Mouse (Mus musculus) frontal cortex, adult (tissue): ENCODE measurements around the gene Unc93a2.
A peak's percentile ranks its signal among the peaks of the same experiment; 100 is the strongest.
"Not testable (repeated sequence)": the region's sequence is repeated elsewhere in the genome, so short reads cannot be mapped to it uniquely, and the experiment has no call there.

Experiments
- ATAC-seq: cut with Nextera tagmentation; 2 replicates; pipeline ENCODE4 v1.9.2; 2017; ENCODE audit warnings: mild to moderate bottlenecking, moderate library complexity, mixed read lengths; ENCODE audit not compliant: low TSS enrichment

Gene Unc93a2

GRCm38 (mm10) chr17:7385364-7385763, at the start of gene Unc93a2:
TSS of gene Unc93a2 (minus strand) at chr17:7385464.
- not testable (repeated sequence) for ATAC-seq

DNA sequence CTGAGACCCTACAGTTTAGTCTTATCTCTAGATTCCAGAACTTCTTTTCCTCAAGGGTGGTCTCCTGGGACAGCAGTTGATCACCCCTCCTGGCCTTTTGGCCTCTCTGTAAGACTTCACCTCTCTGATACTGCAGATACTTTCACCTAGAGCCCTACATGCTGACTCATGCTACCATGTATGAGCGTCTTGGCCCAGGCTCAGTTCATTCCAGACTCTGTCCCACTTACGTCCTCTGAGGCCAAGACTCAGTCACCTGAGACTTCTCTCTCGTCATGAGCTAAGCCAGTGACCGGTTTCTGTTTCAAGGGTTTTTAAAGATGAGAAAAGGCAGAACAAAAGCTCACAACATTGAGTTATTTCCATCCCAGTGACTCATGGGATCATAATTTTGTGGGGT, 48.9 kb upstream of the Unc93a2 start:
- ATAC-seq = not testable (repeated sequence)

DNA sequence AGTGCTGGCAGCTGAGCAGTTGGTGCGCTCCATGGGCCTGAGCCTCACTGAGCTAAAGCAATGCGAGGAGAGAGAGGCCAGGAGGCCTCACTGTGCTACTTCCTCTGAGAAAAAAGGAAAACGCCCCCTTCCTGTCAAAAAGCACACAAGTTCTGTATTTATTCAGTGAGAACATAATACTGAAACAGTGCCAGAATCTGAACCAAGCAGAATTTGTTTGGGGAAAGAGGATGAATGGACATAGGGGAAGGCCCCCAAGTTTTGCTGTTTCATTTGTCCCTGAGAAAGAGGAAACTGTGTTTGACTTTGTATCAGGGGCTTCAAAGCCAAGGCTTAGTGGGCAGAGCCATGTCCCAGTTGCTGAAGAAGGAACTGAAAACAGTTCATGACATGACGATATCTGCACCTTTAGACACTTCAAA, 45.0 kb upstream of the Unc93a2 start:
- ATAC-seq = not testable (repeated sequence)

DNA sequence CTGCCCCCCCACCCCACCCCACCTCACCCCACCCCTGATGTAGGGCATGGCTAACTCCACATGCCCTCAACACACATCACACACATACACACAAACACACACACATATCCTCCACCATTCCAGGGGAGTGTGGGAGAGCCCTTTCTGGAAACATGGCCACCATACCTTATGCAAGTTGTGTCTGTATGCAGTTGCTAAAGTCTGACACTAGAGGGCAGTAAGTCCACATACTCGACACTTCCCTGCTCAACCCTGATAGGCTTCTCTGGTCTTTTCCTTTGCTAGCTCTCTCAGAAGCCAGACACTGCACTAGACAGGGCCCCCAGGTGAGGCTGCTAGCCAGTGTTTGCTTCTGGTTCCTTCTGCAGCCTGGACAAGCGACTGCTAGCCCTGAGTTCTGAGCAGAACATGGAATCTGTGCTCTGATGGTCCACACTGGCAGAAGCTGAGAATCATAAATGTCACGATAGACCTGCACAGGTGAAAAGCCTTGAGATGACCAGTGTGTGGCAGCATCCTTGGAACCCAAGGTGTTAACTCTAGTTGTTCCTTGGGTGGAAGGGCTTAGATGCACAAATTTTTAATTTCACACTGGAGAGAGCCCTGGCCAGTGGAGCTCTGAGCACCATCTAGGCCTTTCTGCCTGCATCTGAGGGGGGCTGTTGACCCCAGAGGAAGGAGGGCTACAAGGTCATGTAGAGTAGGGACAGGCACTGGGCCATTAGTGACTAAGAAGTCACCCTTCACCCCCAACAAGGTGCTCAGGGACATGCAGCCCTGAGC, 35.1 kb upstream of the Unc93a2 start:
- ATAC-seq = peak; percentile 97

GRCm38 (mm10) chr17:7414601-7415310, 29.5 kb upstream of the Unc93a2 start:
- ATAC-seq = not testable (repeated sequence)

DNA sequence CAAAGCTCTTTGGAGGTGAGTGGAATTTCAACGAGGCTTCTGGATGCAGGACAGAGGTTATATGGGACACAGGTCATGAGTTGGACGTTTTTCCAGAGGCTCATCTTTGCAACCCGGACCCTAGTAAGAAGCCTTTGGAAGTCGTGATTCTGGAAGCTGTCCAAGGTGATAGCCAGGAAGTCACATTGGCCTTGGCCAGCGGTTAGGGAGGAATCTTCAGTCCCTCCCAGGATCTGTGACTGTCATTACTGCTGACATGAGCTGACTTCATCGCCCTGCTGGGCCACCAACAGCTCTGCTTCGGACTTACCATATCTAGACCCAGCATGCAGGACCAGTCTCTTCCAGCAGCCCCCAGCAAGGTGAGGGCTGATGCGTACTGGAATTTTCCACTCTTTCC, 28.1 kb upstream of the Unc93a2 start:
- ATAC-seq = not testable (repeated sequence)

GRCm38 (mm10) chr17:7399770-7400169, 14.5 kb upstream of the Unc93a2 start:
- not testable (repeated sequence) for ATAC-seq

GRCm38 (mm10) chr17:7398198-7398847, 13.1 kb upstream of the Unc93a2 start:
- ATAC-seq = not testable (repeated sequence)

GRCm38 (mm10) chr17:7397079-7397478, 11.8 kb upstream of the Unc93a2 start:
- not testable (repeated sequence) for ATAC-seq

GRCm38 (mm10) chr17:7396288-7396687, 11.0 kb upstream of the Unc93a2 start:
- ATAC-seq = not testable (repeated sequence)

- ATAC-seq = not testable (repeated sequence)
These were observed 10.4 kb upstream of the Unc93a2 start for GRCm38 (mm10) chr17:7395671-7396070.

GRCm38 (mm10) chr17:7395116-7395515, 9.9 kb upstream of the Unc93a2 start:
- not testable (repeated sequence) for ATAC-seq

DNA sequence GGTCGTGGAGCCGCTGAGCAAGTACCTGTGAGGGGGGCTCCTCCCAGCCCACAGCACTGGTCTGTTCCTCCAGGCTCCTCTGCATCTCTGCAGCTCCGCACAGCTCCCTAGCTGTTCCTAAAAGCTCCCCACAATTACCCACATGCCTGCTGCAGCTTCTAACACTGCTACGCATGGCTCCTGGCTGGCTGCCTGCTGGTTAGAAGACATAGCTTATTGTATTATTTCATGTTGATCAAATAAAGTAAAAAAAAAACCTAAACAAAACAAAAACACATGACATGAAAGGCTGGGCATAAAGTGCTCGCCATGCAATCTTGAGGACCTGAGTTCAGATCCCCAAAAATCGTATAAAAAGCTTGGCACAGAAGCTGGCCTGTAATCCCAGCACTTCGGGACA, 4.6 kb upstream of the Unc93a2 start:
- ATAC-seq = not testable (repeated sequence)

GRCm38 (mm10) chr17:7388958-7389356, 3.7 kb upstream of the Unc93a2 start:
- not testable (repeated sequence) for ATAC-seq

GRCm38 (mm10) chr17:7388341-7388957, 3.2 kb upstream of the Unc93a2 start:
- ATAC-seq = not testable (repeated sequence)

- not testable (repeated sequence) for ATAC-seq
These were observed 752 bp upstream of the Unc93a2 start for GRCm38 (mm10) chr17:7386016-7386415.

DNA sequence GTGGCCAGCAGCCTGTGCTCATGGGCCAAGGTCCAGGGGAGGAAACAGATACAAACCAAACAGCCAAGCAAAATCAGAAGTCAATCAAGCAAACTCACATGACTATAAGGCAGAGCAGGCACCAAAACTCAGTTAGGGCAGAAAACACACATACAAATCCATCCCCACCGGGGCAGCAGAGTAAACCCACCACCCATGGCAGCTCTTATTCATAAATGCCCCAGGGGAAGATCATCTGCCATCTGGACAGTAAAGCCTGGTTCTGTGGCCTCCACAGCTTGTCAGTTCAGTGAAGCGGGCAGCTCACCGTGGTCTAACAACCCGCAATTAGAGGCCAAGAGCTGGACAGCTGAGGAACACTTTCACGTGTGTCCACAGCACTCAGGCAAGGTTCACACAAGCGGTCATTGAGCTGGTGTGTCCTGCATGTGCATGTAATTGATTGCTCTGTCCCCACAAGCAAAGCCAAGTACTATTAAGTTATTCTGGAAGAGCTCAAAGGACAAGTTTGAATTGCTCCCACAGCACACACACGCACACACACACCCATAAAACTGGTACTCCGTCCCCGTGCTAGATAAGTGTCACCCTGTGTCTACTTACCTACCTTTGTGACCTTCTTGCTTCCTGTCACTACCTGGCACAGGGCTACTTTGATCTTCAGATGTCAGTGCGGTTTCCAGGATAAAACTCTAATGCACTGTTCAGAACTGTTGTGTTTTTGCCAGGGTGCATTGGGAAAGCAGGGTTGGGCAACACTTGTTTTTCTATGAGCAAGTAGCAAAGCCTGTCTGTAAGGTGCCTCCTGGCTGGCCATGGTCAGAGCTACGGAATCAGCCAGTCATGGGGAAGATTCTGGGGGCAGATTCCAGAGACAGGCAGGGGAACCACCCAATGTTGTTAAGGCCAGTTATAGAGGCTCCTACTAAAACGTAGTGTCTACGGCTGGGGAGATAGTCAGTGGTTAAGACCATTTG, 1.8 kb downstream of the Unc93a2 start:
- ATAC-seq = not testable (repeated sequence)

- not testable (repeated sequence) for ATAC-seq
These were observed 2.6 kb downstream of the Unc93a2 start for GRCm38 (mm10) chr17:7382711-7383110.

DNA sequence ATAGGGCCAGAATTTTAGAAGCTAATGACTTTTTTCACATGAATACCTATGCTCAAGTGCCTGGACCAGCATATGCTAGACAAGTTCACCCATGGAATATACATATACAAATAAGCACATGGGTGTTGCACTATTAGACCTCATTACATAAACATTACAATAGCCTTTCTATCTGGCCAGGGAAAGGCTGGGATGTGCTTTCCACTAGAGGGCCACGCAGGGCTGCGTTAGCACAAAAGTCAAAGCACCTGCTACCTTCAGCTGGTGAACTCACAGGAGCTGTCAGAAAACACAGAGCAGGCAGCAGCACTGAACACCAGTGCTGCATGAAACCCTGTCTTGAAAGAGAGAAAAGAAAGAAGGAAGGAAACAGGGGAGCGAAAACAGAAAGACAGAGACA, 7.4 kb downstream of the Unc93a2 start:
- ATAC-seq = not testable (repeated sequence)

- not testable (repeated sequence) for ATAC-seq
These were observed 8.1 kb downstream of the Unc93a2 start for GRCm38 (mm10) chr17:7376951-7377700.
